Mouse (Mus musculus): ENCODE results near the gene Mamld1. TPM values are rescaled to one million over a fixed set of nuclear protein-coding genes. Genes with fewer than 3 reads are reported as not detected.

The Mamld1 gene
- polyA plus RNA-seq, 1 experiment from 2014 or later, result 0.17 TPM

DNA sequence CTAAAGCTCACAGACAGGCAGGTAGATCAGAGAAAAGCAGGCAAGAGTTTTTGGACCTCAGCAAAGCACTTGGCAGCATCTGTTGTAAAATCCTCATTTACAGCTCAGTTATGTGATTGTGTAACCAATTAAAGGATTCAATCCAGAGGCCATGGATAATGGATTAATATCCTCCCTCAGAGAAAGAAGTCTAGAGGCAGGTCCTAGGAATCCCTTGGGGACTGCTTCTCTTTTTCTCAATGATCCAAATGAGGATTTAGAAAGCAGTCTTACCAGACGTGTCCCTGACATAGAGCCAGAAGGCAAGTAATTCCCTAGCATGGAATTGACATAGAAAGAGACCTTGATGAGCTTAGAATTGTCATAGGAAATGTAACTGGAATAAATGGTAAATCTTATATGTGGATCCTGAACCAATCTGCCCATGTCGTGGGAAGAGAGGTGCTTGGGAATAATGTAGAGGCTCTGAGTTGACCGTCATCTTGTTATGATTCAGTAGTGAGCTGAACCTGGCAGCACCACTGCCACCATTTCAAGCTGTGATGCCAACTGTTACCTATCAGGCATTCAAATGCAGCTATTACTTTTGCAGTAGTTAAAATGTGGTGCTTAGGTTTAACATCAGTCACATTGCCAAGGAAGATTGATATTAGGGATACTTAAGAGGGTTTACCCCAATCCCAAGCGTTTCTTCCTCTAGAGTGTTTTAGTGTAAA lies 35.2 kb downstream of the Mamld1 start:
- no peaks in the 10 kb centered on the region for H3K4me1 ChIP-seq (replicated peaks)
- no peaks in the 10 kb centered on the region for H3K36me3 ChIP-seq (replicated peaks)
- H3K27me3 ChIP-seq, result no peaks in the 10 kb centered on the region
- no peak overlapping the region for H3K4me3 ChIP-seq (replicated peaks)
- H3K4me2 ChIP-seq, result no peak overlapping the region
- H3K27ac ChIP-seq (replicated peaks), result no peak overlapping the region
- WGBS (ENCODE audit: insufficient replicate concordance), result 56% methylated on average over 4 of the region's 4 CpGs
- ATAC-seq (ENCODE audit: insufficient read depth), result no peak
- no peaks in the 10 kb centered on the region for H3K9me3 ChIP-seq (replicated peaks)
- no peak overlapping the region for H3K9ac ChIP-seq

GRCm38 (mm10) chrX:71087370-71088079 lies 37.5 kb downstream of the Mamld1 start:
- Histone ChIP-seq H3K4me2 (no peak overlapping the region), H3K27me3 (no peaks in the 10 kb centered on the region), H3K36me3 (replicated peaks) (no peaks in the 10 kb centered on the region), H3K4me3 (replicated peaks) (no peak overlapping the region), H3K9ac (no peak overlapping the region), H3K27ac (replicated peaks) (no peak overlapping the region), H3K9me3 (replicated peaks) (no peaks in the 10 kb centered on the region), H3K4me1 (replicated peaks) (no peaks in the 10 kb centered on the region)
- 39% methylated on average over 4 of the region's 4 CpGs for WGBS (ENCODE audit: insufficient replicate concordance)
- no peak for ATAC-seq (ENCODE audit: insufficient read depth)

- Histone ChIP-seq H3K9ac (no peak overlapping the region), H3K4me3 (replicated peaks) (no peak overlapping the region), H3K27ac (replicated peaks) (no peak overlapping the region), H3K36me3 (replicated peaks) (no peaks in the 10 kb centered on the region), H3K27me3 (no peaks in the 10 kb centered on the region), H3K9me3 (replicated peaks) (no peaks in the 10 kb centered on the region), H3K4me2 (no peak overlapping the region), H3K4me1 (replicated peaks) (no peaks in the 10 kb centered on the region)
- no peak for ATAC-seq (ENCODE audit: insufficient read depth)
- 46% methylated on average over 3 of the region's 3 CpGs for WGBS (ENCODE audit: insufficient replicate concordance)
Observed at GRCm38 (mm10) chrX:71088080-71088414, 38.0 kb downstream of the Mamld1 start.

DNA sequence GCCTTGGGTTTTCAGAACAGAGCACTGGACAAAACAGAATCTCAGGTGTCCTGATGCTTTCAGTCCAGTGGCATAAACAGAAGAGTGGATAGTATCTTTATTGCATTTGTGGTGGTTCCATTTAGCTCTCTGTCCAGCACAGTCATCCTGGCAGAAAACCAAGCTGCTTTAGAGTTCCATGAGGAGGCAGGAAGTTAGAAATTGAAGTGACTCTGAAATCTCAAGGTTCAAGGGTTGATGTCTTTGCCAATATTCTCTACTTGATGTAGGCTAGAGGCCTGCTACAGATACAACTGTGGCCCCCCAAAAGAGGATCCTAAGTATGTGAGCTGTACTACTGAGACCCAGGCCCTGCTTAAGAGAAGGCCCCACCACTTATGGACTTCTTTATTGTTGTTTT lies 55.8 kb downstream of the Mamld1 start:
- Histone ChIP-seq H3K27ac (replicated peaks) (no peak overlapping the region), H3K9ac (no peak overlapping the region), H3K36me3 (replicated peaks) (no peaks in the 10 kb centered on the region), H3K27me3 (peaks cover 5% of the 10 kb centered on the region; the same call in 1 of the 2 replicates), H3K9me3 (replicated peaks) (no peaks in the 10 kb centered on the region), H3K4me2 (no peak overlapping the region), H3K4me1 (replicated peaks) (no peaks in the 10 kb centered on the region), H3K4me3 (replicated peaks) (no peak overlapping the region)
- no peak for ATAC-seq (ENCODE audit: insufficient read depth)

- Histone ChIP-seq H3K4me2 (no peak overlapping the region), H3K9ac (no peak overlapping the region), H3K36me3 (replicated peaks) (no peaks in the 10 kb centered on the region), H3K4me1 (replicated peaks) (no peaks in the 10 kb centered on the region), H3K9me3 (replicated peaks) (no peaks in the 10 kb centered on the region), H3K27me3 (peaks cover 5% of the 10 kb centered on the region; the same call in 1 of the 2 replicates), H3K4me3 (replicated peaks) (no peak overlapping the region), H3K27ac (replicated peaks) (no peak overlapping the region)
- ATAC-seq (ENCODE audit: insufficient read depth), result no peak
- WGBS (ENCODE audit: insufficient replicate concordance), result 51% methylated on average over 4 of the region's 4 CpGs
Observed at GRCm38 (mm10) chrX:71106392-71106791, 56.3 kb downstream of the Mamld1 start.

- Histone ChIP-seq H3K27me3 (peaks cover 2% of the 10 kb centered on the region; the same call in 1 of the 2 replicates), H3K9me3 (replicated peaks) (no peaks in the 10 kb centered on the region), H3K4me2 (no peak overlapping the region), H3K36me3 (replicated peaks) (no peaks in the 10 kb centered on the region), H3K27ac (replicated peaks) (no peak overlapping the region), H3K9ac (no peak overlapping the region), H3K4me3 (replicated peaks) (no peak overlapping the region), H3K4me1 (replicated peaks) (no peaks in the 10 kb centered on the region)
- 55% methylated on average over 4 of the region's 4 CpGs for WGBS (ENCODE audit: insufficient replicate concordance)
- ATAC-seq (ENCODE audit: insufficient read depth), result no peak
Observed at GRCm38 (mm10) chrX:71108056-71108735, 58.1 kb downstream of the Mamld1 start.

- no peak overlapping the region for H3K4me3 ChIP-seq (replicated peaks)
- 33% methylated on average over 2 of the region's 2 CpGs for WGBS (ENCODE audit: insufficient replicate concordance)
Observed at GRCm38 (mm10) chrX:71110333-71110732, 60.3 kb downstream of the Mamld1 start.

DNA sequence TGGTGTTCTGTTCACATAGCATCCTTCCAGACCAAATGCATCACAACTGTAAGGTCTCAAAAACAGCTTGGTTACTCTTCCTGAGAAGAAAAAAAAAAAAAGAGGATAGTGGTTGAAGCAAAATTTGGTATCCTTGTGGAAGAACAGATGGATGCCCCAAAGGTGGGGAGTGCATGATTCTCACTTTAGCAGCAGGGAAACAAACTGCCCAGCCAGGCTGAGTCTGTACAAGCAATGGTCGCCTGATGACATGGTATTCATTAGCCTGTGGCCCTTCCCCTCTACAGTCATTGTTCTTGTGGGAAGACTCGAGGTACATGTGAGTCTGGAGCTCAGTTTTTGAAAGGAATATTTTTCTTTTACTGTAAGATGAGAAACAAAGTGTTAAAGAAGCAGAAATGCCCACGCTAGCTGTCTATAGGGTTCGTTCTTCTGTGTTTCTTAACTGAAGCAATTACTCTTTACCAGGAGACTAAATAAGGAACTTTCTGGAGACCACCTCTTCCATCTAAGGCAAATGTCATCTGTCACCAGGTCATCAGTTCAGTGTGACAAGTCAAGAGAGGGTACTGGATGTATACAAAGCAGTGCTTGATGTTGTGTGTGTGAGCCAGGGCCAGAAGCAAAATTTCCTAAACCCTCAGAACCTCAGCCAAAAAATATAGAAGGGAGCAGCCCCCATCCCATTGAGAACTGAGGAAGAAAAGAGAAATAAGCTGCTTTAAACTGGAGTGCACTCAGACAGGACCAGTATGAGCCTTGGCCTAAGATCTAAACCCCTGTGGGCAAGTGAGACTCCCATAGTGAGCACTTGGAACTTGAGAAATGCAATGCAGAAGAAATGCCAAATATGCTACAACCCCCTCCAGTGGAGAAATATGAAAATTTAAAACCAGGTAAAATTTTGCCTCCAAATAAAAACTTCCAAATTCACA lies 72.6 kb downstream of the Mamld1 start:
- no peaks in the 10 kb centered on the region for H3K36me3 ChIP-seq (replicated peaks)
- H3K4me3 ChIP-seq (replicated peaks), result no peak overlapping the region
- peaks cover 5% of the 10 kb centered on the region; the same call in 1 of the 2 replicates for H3K27me3 ChIP-seq
- H3K27ac ChIP-seq (replicated peaks), result no peak overlapping the region
- no peak for ATAC-seq (ENCODE audit: insufficient read depth)
- H3K9me3 ChIP-seq (replicated peaks), result no peaks in the 10 kb centered on the region
- H3K4me1 ChIP-seq (replicated peaks), result no peaks in the 10 kb centered on the region
- no peak overlapping the region for H3K4me2 ChIP-seq
- 45% methylated on average over 4 of the region's 4 CpGs for WGBS (ENCODE audit: insufficient replicate concordance)
- H3K9ac ChIP-seq, result no peak overlapping the region

More at GRCm38 (mm10) chrX:71110333-71110732, 60.3 kb downstream of the Mamld1 start:
- no peak overlapping the region for H3K9ac ChIP-seq
- no peaks in the 10 kb centered on the region for H3K36me3 ChIP-seq (replicated peaks)
- ATAC-seq (ENCODE audit: insufficient read depth), result no peak
- no peak overlapping the region for H3K4me2 ChIP-seq
- no peaks in the 10 kb centered on the region for H3K9me3 ChIP-seq (replicated peaks)
- no peaks in the 10 kb centered on the region for H3K4me1 ChIP-seq (replicated peaks)
- H3K27ac ChIP-seq (replicated peaks), result no peak overlapping the region
- H3K27me3 ChIP-seq, result no peaks in the 10 kb centered on the region; the same call in 1 of the 2 replicates

- H3K36me3 ChIP-seq (replicated peaks), result no peaks in the 10 kb centered on the region
- H3K27me3 ChIP-seq, result no peaks in the 10 kb centered on the region
- H3K4me3 ChIP-seq (replicated peaks), result no peak overlapping the region
- no peak for ATAC-seq (ENCODE audit: insufficient read depth)
- WGBS (ENCODE audit: insufficient replicate concordance), result 71% methylated on average over 7 of the region's 7 CpGs
- no peak overlapping the region for H3K4me2 ChIP-seq
- no peak overlapping the region for H3K27ac ChIP-seq (replicated peaks)
- H3K9ac ChIP-seq, result no peak overlapping the region
- no peaks in the 10 kb centered on the region for H3K4me1 ChIP-seq (replicated peaks)
- H3K9me3 ChIP-seq (replicated peaks), result no peaks in the 10 kb centered on the region
Observed at GRCm38 (mm10) chrX:71125013-71125412, 75.0 kb downstream of the Mamld1 start.

GRCm38 (mm10) chrX:71131464-71131863 lies 81.4 kb downstream of the Mamld1 start:
- H3K4me1 ChIP-seq (replicated peaks), result no peaks in the 10 kb centered on the region

More at GRCm38 (mm10) chrX:71131464-71131863, 81.4 kb downstream of the Mamld1 start:
- H3K4me3 ChIP-seq (replicated peaks), result no peak overlapping the region
- no peaks in the 10 kb centered on the region for H3K27me3 ChIP-seq
- no peaks in the 10 kb centered on the region for H3K9me3 ChIP-seq (replicated peaks)
- H3K9ac ChIP-seq, result no peak overlapping the region
- ATAC-seq (ENCODE audit: insufficient read depth), result no peak
- no peak overlapping the region for H3K4me2 ChIP-seq
- no peak overlapping the region for H3K27ac ChIP-seq (replicated peaks)
- no peaks in the 10 kb centered on the region for H3K36me3 ChIP-seq (replicated peaks)
